Mouse (Mus musculus) MEL (cell line): ENCODE measurements around the gene Il10rb. TPM values are rescaled to one million over a fixed set of nuclear protein-coding genes. Genes with fewer than 3 reads are reported as not detected.

Source experiments
- DNase-seq: peaks from one replicate; pipeline ENCODE4 v3.0.0; 2011; ENCODE audit warnings: low read depth, low spot score
- H3K27ac ChIP-seq: 2 replicates; pipeline ENCODE4 v1.5.1; 2012; ENCODE audit warnings: low read depth, mild to moderate bottlenecking, control low read depth, low read length, moderate library complexity; ENCODE audit not compliant: control insufficient read depth
- H3K27me3 ChIP-seq, 2 experiments: fragments of 150-350 bp in 1 of 2; sonication (generic) in 1 of 2; 2 replicates each; pipeline ENCODE4 v1.6.1; 2012; ENCODE audit warnings: low read length in 2 of 2, mild to moderate bottlenecking in 2 of 2, improper control_type of control experiment in 1 of 2, moderate library complexity in 1 of 2; ENCODE audit not compliant: insufficient read depth in 2 of 2, control insufficient read depth in 1 of 2
- H3K36me3 ChIP-seq, 2 experiments: 2 replicates each; pipeline ENCODE4 v1.6.1; 2012 to 2014; ENCODE audit warnings: low read length in 2 of 2, improper control_type of control experiment in 1 of 2, inconsistent platforms in 1 of 2, mild to moderate bottlenecking in 1 of 2; ENCODE audit not compliant: insufficient read depth in 2 of 2, control insufficient read depth in 1 of 2
- H3K4me1 ChIP-seq, 2 experiments: fragments of 150-350 bp in 1 of 2; sonication (generic) in 1 of 2; 2 replicates each; pipeline ENCODE4 v1.6.1; 2012; ENCODE audit warnings: low read length in 2 of 2, improper control_type of control experiment in 1 of 2, mild to moderate bottlenecking in 1 of 2; ENCODE audit not compliant: insufficient read depth in 2 of 2, control insufficient read depth in 1 of 2
- H3K4me3 ChIP-seq, 2 experiments: fragments of 150-350 bp in 1 of 2; sonication (generic) in 1 of 2; 2 replicates each; pipeline ENCODE4 v1.5.1; 2012; ENCODE audit warnings: low read depth in 2 of 2, low read length in 2 of 2, mild to moderate bottlenecking in 2 of 2, moderate library complexity in 2 of 2, control low read depth in 1 of 2, improper control_type of control experiment in 1 of 2; ENCODE audit not compliant: control insufficient read depth in 1 of 2, insufficient read depth in 1 of 2
- H3K79me2 ChIP-seq: 2 replicates; pipeline ENCODE4 v1.6.1; 2012; ENCODE audit warnings: mild to moderate bottlenecking, low read length, moderate library complexity; ENCODE audit not compliant: control insufficient read depth, poor library complexity, insufficient read depth
- H3K9ac ChIP-seq: 2 replicates; pipeline ENCODE4 v1.6.1; 2012; ENCODE audit warnings: low read depth, mild to moderate bottlenecking, control low read depth, low read length, moderate library complexity; ENCODE audit not compliant: control insufficient read depth, poor library complexity, severe bottlenecking
- H3K9me3 ChIP-seq: fragments of 150-350 bp; sonication (generic); replicated peaks from 2 replicates; pipeline ENCODE4 v1.6.1; 2012; ENCODE audit warnings: mild to moderate bottlenecking, low read length, improper control_type of control experiment, moderate library complexity; ENCODE audit not compliant: insufficient read depth
- BHLHE40 ChIP-seq: IDR thresholded peaks from 2 replicates; pipeline ENCODE4 v1.6.1; 2012; ENCODE audit warnings: low read depth, mild to moderate bottlenecking, inconsistent platforms, low read length, improper control_type of control experiment, borderline replicate concordance
- CHD2 ChIP-seq: IDR thresholded peaks from 2 replicates; pipeline ENCODE4 v1.6.1; 2011; ENCODE audit warnings: low read length, improper control_type of control experiment
- CTCF ChIP-seq, 3 experiments: IDR thresholded peaks in 2 of 3; conservative IDR thresholded peaks in 1 of 3; 2 replicates each; pipeline ENCODE4 v1.5.1; 2011 to 2012; ENCODE audit warnings: low read length in 3 of 3, low read depth in 2 of 3, mild to moderate bottlenecking in 2 of 3, improper control_type of control experiment in 1 of 3, inconsistent platforms in 1 of 3, mixed read lengths in 1 of 3, moderate library complexity in 1 of 3; ENCODE audit not compliant: control insufficient read depth in 1 of 3, insufficient read depth in 1 of 3, poor library complexity in 1 of 3, severe bottlenecking in 1 of 3
- ETS1 ChIP-seq: IDR thresholded peaks from 2 replicates; pipeline ENCODE4 v1.6.1; 2012; ENCODE audit warnings: low read depth, mild to moderate bottlenecking, inconsistent platforms, low read length, improper control_type of control experiment, moderate library complexity
- GABPA ChIP-seq: IDR thresholded peaks from 2 replicates; pipeline ENCODE4 v1.6.1; 2012; ENCODE audit warnings: low read depth, mild to moderate bottlenecking, inconsistent platforms, low read length, improper control_type of control experiment, moderate library complexity
- GATA1 ChIP-seq: IDR thresholded peaks from 2 replicates; pipeline ENCODE4 v1.6.1; 2011; ENCODE audit warnings: low read depth, low read length, improper control_type of control experiment
- HCFC1 ChIP-seq: IDR thresholded peaks from 2 replicates; pipeline ENCODE4 v1.6.1; 2012; ENCODE audit warnings: low read depth, mild to moderate bottlenecking, inconsistent platforms, low read length, improper control_type of control experiment, moderate library complexity
- MAFK ChIP-seq: IDR thresholded peaks from 2 replicates; pipeline ENCODE4 v1.6.1; 2011; ENCODE audit warnings: low read depth, mild to moderate bottlenecking, low read length, improper control_type of control experiment, borderline replicate concordance
- MAX ChIP-seq: IDR thresholded peaks from 2 replicates; pipeline ENCODE4 v1.6.1; 2011; ENCODE audit warnings: low read length, improper control_type of control experiment
- MAZ ChIP-seq: IDR thresholded peaks from 2 replicates; pipeline ENCODE4 v1.6.1; 2012; ENCODE audit warnings: low read depth, mild to moderate bottlenecking, inconsistent platforms, low read length, improper control_type of control experiment
- MEF2A ChIP-seq: IDR thresholded peaks from 2 replicates; pipeline ENCODE4 v1.6.1; 2014; ENCODE audit warnings: low read depth, mild to moderate bottlenecking, inconsistent platforms, low read length, improper control_type of control experiment; ENCODE audit not compliant: poor library complexity, insufficient replicate concordance, severe bottlenecking; ENCODE audit errors: extremely low read depth
- MXI1 ChIP-seq: IDR thresholded peaks from 2 replicates; pipeline ENCODE4 v1.6.1; 2011; ENCODE audit warnings: mild to moderate bottlenecking, low read depth, low read length, improper control_type of control experiment
- MYC ChIP-seq: IDR thresholded peaks from 2 replicates; pipeline ENCODE4 v1.6.1; 2011; ENCODE audit warnings: low read depth, mild to moderate bottlenecking, low read length, improper control_type of control experiment, moderate library complexity
- NELFE ChIP-seq: IDR thresholded peaks from 2 replicates; pipeline ENCODE4 v1.6.1; 2011; ENCODE audit warnings: low read depth, low read length, improper control_type of control experiment
- POLR2A ChIP-seq, 2 experiments: IDR thresholded peaks; 2 replicates each; pipeline ENCODE4 v1.6.1; 2011 to 2012; ENCODE audit warnings: low read length in 2 of 2, mild to moderate bottlenecking in 2 of 2, control low read depth in 1 of 2, improper control_type of control experiment in 1 of 2, low read depth in 1 of 2, moderate library complexity in 1 of 2; ENCODE audit not compliant: control insufficient read depth in 1 of 2, insufficient read depth in 1 of 2, poor library complexity in 1 of 2
- POLR2AphosphoS2 ChIP-seq: IDR thresholded peaks from 2 replicates; pipeline ENCODE4 v1.6.1; 2011; ENCODE audit warnings: low read length, improper control_type of control experiment
- POLR2AphosphoS5 ChIP-seq: IDR thresholded peaks from 2 replicates; pipeline ENCODE4 v1.6.1; 2012; ENCODE audit warnings: low read depth, borderline replicate concordance, mild to moderate bottlenecking, inconsistent platforms, low read length, moderate library complexity, mixed read lengths
- RAD21 ChIP-seq: IDR thresholded peaks from 2 replicates; pipeline ENCODE4 v1.6.1; 2011; ENCODE audit warnings: mild to moderate bottlenecking, low read depth, low read length, improper control_type of control experiment
- RCOR1 ChIP-seq: IDR thresholded peaks from 2 replicates; pipeline ENCODE4 v1.6.1; 2012; ENCODE audit warnings: low read depth, mild to moderate bottlenecking, inconsistent platforms, low read length, improper control_type of control experiment
- SIN3A ChIP-seq: IDR thresholded peaks from 2 replicates; pipeline ENCODE4 v1.6.1; 2012; ENCODE audit warnings: low read length, improper control_type of control experiment, inconsistent platforms
- SMC3 ChIP-seq: IDR thresholded peaks from 2 replicates; pipeline ENCODE4 v1.6.1; 2011; ENCODE audit warnings: low read depth, low read length, improper control_type of control experiment
- TBP ChIP-seq: IDR thresholded peaks from 2 replicates; pipeline ENCODE4 v1.8.0; 2011; ENCODE audit warnings: low read depth, low read length, improper control_type of control experiment
- TCF12 ChIP-seq: IDR thresholded peaks from 2 replicates; pipeline ENCODE4 v1.6.1; 2014; ENCODE audit warnings: low read depth, mild to moderate bottlenecking, inconsistent platforms, low read length, improper control_type of control experiment, moderate library complexity
- UBTF ChIP-seq: IDR thresholded peaks from 2 replicates; pipeline ENCODE4 v1.6.1; 2012; ENCODE audit warnings: low read depth, mild to moderate bottlenecking, inconsistent platforms, low read length, improper control_type of control experiment, moderate library complexity, borderline replicate concordance; ENCODE audit not compliant: insufficient read depth
- USF2 ChIP-seq, 2 experiments: IDR thresholded peaks; 2 replicates each; pipeline ENCODE4 v1.6.1; 2011 to 2012; ENCODE audit warnings: improper control_type of control experiment in 2 of 2, low read length in 2 of 2, borderline replicate concordance in 1 of 2, inconsistent platforms in 1 of 2, low read depth in 1 of 2, mild to moderate bottlenecking in 1 of 2; ENCODE audit not compliant: insufficient read depth in 1 of 2
- ZC3H11A ChIP-seq: IDR thresholded peaks from 2 replicates; pipeline ENCODE4 v1.6.1; 2012; ENCODE audit warnings: low read depth, mild to moderate bottlenecking, inconsistent platforms, low read length, improper control_type of control experiment
- ZNF384 ChIP-seq: IDR thresholded peaks from 2 replicates; pipeline ENCODE4 v1.6.1; 2012; ENCODE audit warnings: low read depth, mild to moderate bottlenecking, inconsistent platforms, low read length, improper control_type of control experiment
- polyA plus RNA-seq, 2 experiments: library from polyadenylated mRNA; stranded (reverse) in 1 of 2; unstranded in 1 of 2; fragments of >175 nt in 1 of 2; fragments of >200 nt in 1 of 2; gene quantifications; 2 replicates each; pipeline versions ENCODE4 v1.2.1 to v1.2.4; 2012; ENCODE audit warnings: low replicate concordance in 2 of 2, low read depth in 1 of 2; ENCODE audit not compliant: insufficient read length in 2 of 2, insufficient read depth in 1 of 2, missing spikeins in 1 of 2
- total RNA-seq: library from RNA; depleted of rRNA; stranded (reverse); fragments of 300-350 nt; gene quantifications from 2 replicates; pipeline ENCODE4 v1.2.3, GENCODE M21; 2012

The Il10rb gene
- total and polyA plus RNA-seq, 3 experiments: 4.7 to 14.6 TPM; not detected in 1

- H3K9me3 ChIP-seq: no peaks in the 10 kb centered on the region
- H3K4me1 ChIP-seq: peaks cover 0 to 7% of the 10 kb centered on the region in 2 experiments; a peak in 2 of 4 replicates
- H3K27ac ChIP-seq: no peak overlapping the region
- H3K4me3 ChIP-seq: no peak overlapping the region
- H3K27me3 ChIP-seq: no peaks in the 10 kb centered on the region
- H3K36me3 ChIP-seq: peaks cover 4 to 27% of the 10 kb centered on the region in 2 experiments
- no peaks in the 10 kb centered on the region for H3K79me2 ChIP-seq
- no peak overlapping the region for H3K9ac ChIP-seq
- no peak for TF ChIP-seq MAFK
- TF ChIP-seq, all 39 proteins: peak for 0
- no peak for DNase-seq
These were observed 18.9 kb upstream of the Il10rb start for GRCm38 (mm10) chr16:91387121-91387486.

DNA sequence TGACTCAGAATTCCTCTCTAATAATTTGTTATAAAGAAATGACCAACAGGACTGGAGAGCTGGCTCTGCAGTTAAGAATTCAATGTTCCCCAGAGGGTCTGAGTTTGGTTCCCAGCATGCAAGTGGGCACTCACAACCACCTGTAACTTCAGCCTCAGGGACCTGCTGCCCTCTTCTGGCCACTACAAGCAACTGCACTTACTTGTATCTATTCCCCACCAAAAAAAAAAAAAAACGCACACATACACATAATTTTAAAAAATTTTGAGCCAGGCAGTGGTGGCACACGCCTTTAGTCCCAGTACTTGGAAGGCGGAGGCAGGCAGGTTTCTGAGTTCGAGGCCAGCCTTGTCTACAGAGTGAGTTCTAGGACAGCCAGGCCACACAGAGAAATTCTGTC lies 15.9 kb upstream of the Il10rb start:
- H3K4me3 ChIP-seq: no peak overlapping the region
- H3K9me3 ChIP-seq: no peaks in the 10 kb centered on the region
- no peaks in the 10 kb centered on the region; a peak in 1 of 4 replicates for H3K4me1 ChIP-seq
- TF ChIP-seq TBP (peak; percentile 93), SMC3 (peak; percentile 64), UBTF (no peak), RCOR1 (no peak), RAD21 (peak; percentile 76), MAX (no peak), MAZ (no peak), HCFC1 (peak; percentile 39; the same call in 1 of the 2 replicates), NELFE (no peak), CHD2 (no peak), ZC3H11A (peak; percentile 60), CTCF (IDR thresholded peaks at IDR 0.05 in 2 of 3, conservative IDR thresholded peaks at IDR 0.05 in 1 of 3; ENCODE audit: control insufficient read depth in 1 of 3, insufficient read depth in 1 of 3, low read depth in 2 of 3, low read length in 3 of 3, poor library complexity in 1 of 3, severe bottlenecking in 1 of 3) (peak; percentile 61 to 74 (median 69)), GATA1 (no peak), MXI1 (no peak), POLR2A (IDR thresholded peaks at IDR 0.05; ENCODE audit: control insufficient read depth in 1 of 2, insufficient read depth in 1 of 2, low read depth in 1 of 2, low read length in 2 of 2, poor library complexity in 1 of 2) (no peak), BHLHE40 (no peak), POLR2AphosphoS5 (no peak), ETS1 (no peak), USF2 (IDR thresholded peaks at IDR 0.05; ENCODE audit: borderline replicate concordance in 1 of 2, insufficient read depth in 1 of 2, low read depth in 1 of 2, low read length in 2 of 2) (no peak), ZNF384 (peak; percentile 92), SIN3A (no peak), GABPA (no peak), MEF2A (no peak), TCF12 (no peak), POLR2AphosphoS2 (no peak), MYC (no peak)
- TF ChIP-seq, all 39 proteins: peak for 7
- Histone ChIP-seq H3K79me2 (no peaks in the 10 kb centered on the region), H3K27ac (no peak overlapping the region), H3K9ac (no peak overlapping the region), H3K27me3 (no peaks in the 10 kb centered on the region), H3K36me3 (peaks cover 3 to 21% of the 10 kb centered on the region in 2 experiments)
- peak; percentile 84 for DNase-seq
